Mouse (Mus musculus): Measurements from ENCODE around the gene Gm45902. TPM values are rescaled to one million over a fixed set of nuclear protein-coding genes. Genes with fewer than 3 reads are reported as not detected.

Gene Gm45902
- polyA plus RNA-seq, 1 experiment from 2014 or later, result 5.6 TPM

DNA sequence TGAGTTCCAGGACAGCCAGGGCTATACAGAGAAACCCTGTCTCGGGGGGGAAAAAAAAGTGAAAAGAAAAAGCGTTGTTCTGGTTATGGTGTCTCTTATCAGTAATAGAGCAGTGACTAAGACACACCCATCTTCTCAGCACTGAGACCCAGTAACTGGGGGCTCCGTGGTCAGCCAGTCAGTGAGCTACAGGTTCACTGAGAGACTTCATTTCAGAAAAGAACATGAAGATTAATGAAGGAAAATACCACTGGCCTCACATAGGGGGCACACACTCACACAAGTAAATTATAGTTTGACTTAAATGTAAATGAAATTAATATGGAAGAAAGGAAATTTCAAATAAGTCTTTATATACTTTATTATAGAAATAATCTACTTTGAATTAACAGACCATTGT lies 32.4 kb downstream of the Gm45902 start:
- peaks cover 2% of the 10 kb centered on the region; the same call in 1 of the 2 replicates for H3K4me1 ChIP-seq
- no peak for ATAC-seq (ENCODE audit: insufficient number of reproducible peaks, insufficient read depth, low FRiP score, low TSS enrichment, low read depth)
- no peak overlapping the region for H3K27ac ChIP-seq
- no peak overlapping the region for H3K9ac ChIP-seq
- H3K4me2 ChIP-seq, result no peak overlapping the region
- no peaks in the 10 kb centered on the region for H3K27me3 ChIP-seq
- H3K36me3 ChIP-seq, result no peaks in the 10 kb centered on the region
- no peak overlapping the region for H3K4me3 ChIP-seq
- 80% methylated on average over 3 of the region's 3 CpGs for WGBS
- no peaks in the 10 kb centered on the region for H3K9me3 ChIP-seq

DNA sequence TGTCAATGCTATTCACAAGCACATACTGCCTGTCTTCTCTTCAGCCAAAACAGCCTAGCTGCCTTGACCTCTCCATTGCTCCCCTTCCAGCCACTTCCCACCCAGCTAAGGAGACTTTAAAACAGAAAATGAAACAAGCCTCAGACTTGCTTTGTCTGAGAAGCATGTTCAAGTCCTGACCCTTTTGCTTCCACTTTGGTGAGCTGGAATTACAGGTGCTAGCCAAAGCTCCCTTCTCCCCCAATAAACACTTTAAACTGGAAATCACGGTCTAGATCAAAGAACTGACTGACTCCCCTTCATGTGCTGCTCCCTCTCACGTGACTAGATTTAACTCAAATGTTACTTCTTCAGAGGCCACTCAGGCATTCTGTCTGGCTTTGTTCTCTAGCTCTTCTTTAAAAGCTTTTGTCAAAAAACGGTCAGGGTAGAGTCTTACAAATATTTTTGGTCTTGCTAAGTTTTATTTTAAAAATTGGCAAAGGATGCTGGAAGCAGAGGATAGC lies 36.8 kb downstream of the Gm45902 start:
- Histone ChIP-seq H3K27me3 (no peaks in the 10 kb centered on the region), H3K9ac (peak overlapping the region; percentile 84; the same call in 1 of the 2 replicates), H3K27ac (0 out of 2 replicates have a peak overlapping the region, but pooled peaks have one; percentile 69), H3K36me3 (peaks cover 3% of the 10 kb centered on the region; the same call in 1 of the 2 replicates), H3K9me3 (no peaks in the 10 kb centered on the region), H3K4me3 (0 out of 2 replicates have a peak overlapping the region, but pooled peaks have one; percentile 94), H3K4me1 (peaks cover 11% of the 10 kb centered on the region), H3K4me2 (peak overlapping the region; percentile 69; the same call in 1 of the 2 replicates)
- no peak for ATAC-seq (ENCODE audit: insufficient number of reproducible peaks, insufficient read depth, low FRiP score, low TSS enrichment, low read depth)
- 60% methylated on average over 3 of the region's 3 CpGs for WGBS

DNA sequence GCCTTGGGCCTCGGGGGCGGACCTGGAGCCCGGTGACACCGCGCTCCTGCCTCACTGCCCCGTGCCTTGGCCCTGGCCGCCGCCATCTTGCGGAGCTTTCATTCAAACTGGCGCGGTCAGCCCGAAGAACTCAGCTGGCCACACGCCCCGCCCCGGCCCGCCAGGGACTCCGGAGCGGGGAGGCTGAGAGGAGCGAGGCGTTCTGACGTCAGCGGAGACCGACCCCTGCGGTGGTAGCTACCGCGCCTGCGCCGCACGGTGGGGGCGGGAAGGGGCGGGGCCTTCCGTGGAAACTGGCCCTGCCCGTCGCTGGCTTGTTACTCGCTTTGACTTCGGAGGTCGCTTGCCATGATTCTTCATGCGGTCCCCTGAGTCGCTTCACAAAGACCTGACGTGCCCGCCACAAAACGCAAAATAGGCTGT lies 37.7 kb downstream of the Gm45902 start, which contains the start of gene Suv39h2:
Gene Suv39h2, minus strand, starts transcription at position 171 of the 423 bp plus-strand sequence.
- peak within 1 kb of the TSS; percentile 94 for H3K27ac ChIP-seq
- ATAC-seq (ENCODE audit: insufficient number of reproducible peaks, insufficient read depth, low FRiP score, low TSS enrichment, low read depth), result peak; percentile 99
- no peaks in the 10 kb centered on the region for H3K27me3 ChIP-seq
- H3K4me2 ChIP-seq, result peak within 1 kb of the TSS; percentile 69
- under 1% methylated on average over 41 of the region's 42 CpGs for WGBS
- peak within 1 kb of the TSS; percentile 94 for H3K4me3 ChIP-seq
- no peaks in the 10 kb centered on the region for H3K9me3 ChIP-seq
- H3K36me3 ChIP-seq, result peaks cover 8% of the 10 kb centered on the region
- H3K4me1 ChIP-seq, result peaks cover 11% of the 10 kb centered on the region
- peak within 1 kb of the TSS; percentile 84 for H3K9ac ChIP-seq

DNA sequence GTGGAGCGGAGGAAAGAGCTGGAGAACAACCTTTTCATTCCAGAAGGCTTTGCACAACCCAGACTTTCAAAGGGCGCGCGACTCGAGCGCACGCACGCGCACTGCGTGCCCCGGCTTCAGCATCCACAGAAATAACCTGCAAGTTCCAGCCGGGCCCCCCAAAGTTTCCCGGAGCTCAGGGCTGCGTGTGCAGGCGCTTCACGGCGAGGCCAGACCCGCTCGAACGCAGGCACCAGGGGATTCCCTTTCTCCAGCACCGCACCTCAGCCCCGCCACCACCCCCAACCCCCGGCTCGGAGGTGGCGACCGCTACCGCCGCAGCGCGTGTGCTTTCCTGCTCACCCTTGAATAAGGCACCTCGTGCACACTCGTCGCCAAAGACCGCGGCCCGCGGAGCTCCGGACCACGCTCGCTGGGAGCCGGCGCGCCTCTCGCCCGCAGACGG lies 38.2 kb downstream of the Gm45902 start:
- no peaks in the 10 kb centered on the region for H3K27me3 ChIP-seq
- H3K27ac ChIP-seq, result peak overlapping the region; percentile 94
- H3K36me3 ChIP-seq, result peaks cover 8% of the 10 kb centered on the region
- peak; percentile 64; the same call in 1 of the 2 replicates for ATAC-seq (ENCODE audit: insufficient number of reproducible peaks, insufficient read depth, low FRiP score, low TSS enrichment, low read depth)
- peak overlapping the region; percentile 69 for H3K4me2 ChIP-seq
- under 1% methylated on average over 46 of the region's 46 CpGs for WGBS
- no peaks in the 10 kb centered on the region for H3K9me3 ChIP-seq
- H3K4me1 ChIP-seq, result peaks cover 11% of the 10 kb centered on the region
- H3K4me3 ChIP-seq, result peak overlapping the region; percentile 94
- H3K9ac ChIP-seq, result peak overlapping the region; percentile 84

DNA sequence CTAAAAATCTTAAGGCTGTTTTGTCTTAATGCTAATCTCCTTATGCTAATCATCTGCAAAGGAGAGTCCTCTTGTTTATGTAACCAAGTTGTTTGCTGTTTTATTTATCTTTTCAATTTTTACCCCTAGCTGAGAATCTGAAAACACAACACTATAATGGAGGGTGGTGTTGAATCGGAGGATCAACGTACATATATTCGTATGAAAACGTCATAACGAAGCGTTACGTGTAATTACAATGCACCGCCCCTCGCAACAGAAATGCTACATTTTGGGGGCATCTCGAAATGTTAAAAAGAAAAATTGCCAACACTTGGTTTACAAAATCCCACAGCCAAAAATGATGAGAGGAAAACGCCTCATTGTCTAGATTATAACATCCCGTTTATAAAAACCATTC lies 38.7 kb downstream of the Gm45902 start:
- Histone ChIP-seq H3K9ac (peak overlapping the region; percentile 84), H3K9me3 (no peaks in the 10 kb centered on the region), H3K27me3 (no peaks in the 10 kb centered on the region), H3K36me3 (peaks cover 8% of the 10 kb centered on the region), H3K4me3 (peak overlapping the region; percentile 94), H3K4me2 (peak overlapping the region; percentile 69), H3K4me1 (peaks cover 11% of the 10 kb centered on the region), H3K27ac (peak overlapping the region; percentile 94; the same call in 1 of the 2 replicates)
- WGBS, result 0% methylated on average over 12 of the region's 12 CpGs
- no peak for ATAC-seq (ENCODE audit: insufficient number of reproducible peaks, insufficient read depth, low FRiP score, low TSS enrichment, low read depth)

DNA sequence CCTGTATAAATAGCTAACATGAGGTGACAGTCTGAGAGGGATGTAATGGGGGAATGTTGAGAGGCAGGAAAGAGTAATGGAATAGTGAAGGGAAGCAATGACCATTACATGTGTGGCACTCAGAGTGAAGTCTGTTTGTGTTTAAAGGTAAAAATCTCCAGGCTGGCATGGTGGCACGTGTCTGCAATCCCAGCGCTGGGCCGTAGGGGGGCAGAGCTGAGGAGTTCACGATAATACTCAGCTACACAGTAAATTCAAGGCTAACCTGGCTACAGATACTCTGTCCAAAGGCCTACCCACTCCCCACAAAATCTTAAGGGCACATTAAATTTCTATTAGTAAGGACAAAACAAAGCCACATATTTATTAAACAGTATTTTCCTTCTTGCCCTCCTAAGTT lies 56.0 kb downstream of the Gm45902 start:
- Histone ChIP-seq H3K36me3 (peaks cover 46% of the 10 kb centered on the region), H3K4me2 (no peak overlapping the region), H3K27ac (no peak overlapping the region), H3K4me3 (no peak overlapping the region), H3K27me3 (no peaks in the 10 kb centered on the region), H3K4me1 (no peaks in the 10 kb centered on the region), H3K9me3 (no peaks in the 10 kb centered on the region), H3K9ac (no peak overlapping the region)
- WGBS, result 81% methylated on average over 4 of the region's 4 CpGs
- no peak for ATAC-seq (ENCODE audit: insufficient number of reproducible peaks, insufficient read depth, low FRiP score, low TSS enrichment, low read depth)

Other genes starting within 250 kb of the Gm45902 start
- 47.2 and 48.0 TPM in 2 replicates for gene Nmt2, start 228.6 kb downstream of the Gm45902 start, polyA plus RNA-seq (2015; fragmentation: Nextera tagmentation; extraction: Ambion mirVana)
- 17.0 and 20.3 TPM in 2 replicates for gene Rpp38, start 180.1 kb downstream of the Gm45902 start, polyA plus RNA-seq (2015; fragmentation: Nextera tagmentation; extraction: Ambion mirVana)
- 1.3 and 1.7 TPM in 2 replicates for gene Acbd7, start 176.6 kb downstream of the Gm45902 start, polyA plus RNA-seq (2015; fragmentation: Nextera tagmentation; extraction: Ambion mirVana)
- gene Olah, start 115.6 kb downstream of the Gm45902 start, polyA plus RNA-seq (2015; fragmentation: Nextera tagmentation; extraction: Ambion mirVana), result 0.17 TPM in 1 of 2 replicates, not detected in the other
- gene Meig1, start 90.1 kb downstream of the Gm45902 start, polyA plus RNA-seq (2015; fragmentation: Nextera tagmentation; extraction: Ambion mirVana), result 0.48 and 0.58 TPM in 2 replicates
- gene Dclre1c, start 88.7 kb downstream of the Gm45902 start, polyA plus RNA-seq (2015; fragmentation: Nextera tagmentation; extraction: Ambion mirVana), result 6.8 and 8.3 TPM in 2 replicates
- gene Suv39h2, start 37.8 kb downstream of the Gm45902 start, polyA plus RNA-seq (2015; fragmentation: Nextera tagmentation; extraction: Ambion mirVana), result 18.3 and 22.9 TPM in 2 replicates
- 99.2 and 102 TPM in 2 replicates for gene Hspa14, start within 50 bp of the Gm45902 start, polyA plus RNA-seq (2015; fragmentation: Nextera tagmentation; extraction: Ambion mirVana)
- gene Cdnf, start 240 bp upstream of the Gm45902 start, polyA plus RNA-seq (2015; fragmentation: Nextera tagmentation; extraction: Ambion mirVana), result 0.18 and 0.21 TPM in 2 replicates
- 37.3 and 37.6 TPM in 2 replicates for gene Fam107b, start 57.7 kb upstream of the Gm45902 start, polyA plus RNA-seq (2015; fragmentation: Nextera tagmentation; extraction: Ambion mirVana)